Mouse (Mus musculus) CH12.LX (cell line): ENCODE measurements around the gene Agpat3.

Experiments used
- BHLHE40 ChIP-seq: IDR thresholded peaks from 2 replicates; pipeline ENCODE4 v1.6.1; 2011; ENCODE audit warnings: mild to moderate bottlenecking, low read depth, low read length, improper control_type of control experiment
- CTCF ChIP-seq, 2 experiments: IDR thresholded peaks in 1 of 2; conservative IDR thresholded peaks in 1 of 2; 2 replicates each; pipeline ENCODE4 v1.5.1; 2011 to 2012; ENCODE audit warnings: low read depth in 2 of 2, low read length in 2 of 2, improper control_type of control experiment in 1 of 2, inconsistent platforms in 1 of 2, mild to moderate bottlenecking in 1 of 2, moderate library complexity in 1 of 2
- E2F4 ChIP-seq: IDR thresholded peaks from 2 replicates; pipeline ENCODE4 v1.6.1; 2011; ENCODE audit warnings: low read depth, low read length, improper control_type of control experiment; ENCODE audit not compliant: insufficient replicate concordance
- ELF1 ChIP-seq: IDR thresholded peaks from 2 replicates; pipeline ENCODE4 v1.6.1; 2014; ENCODE audit warnings: low read depth, mild to moderate bottlenecking, inconsistent platforms, low read length, improper control_type of control experiment
- IRF4 ChIP-seq: IDR thresholded peaks from 2 replicates; pipeline ENCODE4 v1.6.1; 2014; ENCODE audit warnings: low read depth, mild to moderate bottlenecking, inconsistent platforms, low read length, improper control_type of control experiment
- POLR2A ChIP-seq: IDR thresholded peaks from 2 replicates; pipeline ENCODE4 v1.6.1; 2011; ENCODE audit warnings: low read depth, mild to moderate bottlenecking, improper control_type of control experiment, low read length
- RAD21 ChIP-seq: IDR thresholded peaks from 2 replicates; pipeline ENCODE4 v1.6.1; 2011; ENCODE audit warnings: low read depth, mild to moderate bottlenecking, low read length, improper control_type of control experiment, moderate library complexity
- SIN3A ChIP-seq: IDR thresholded peaks from 2 replicates; pipeline ENCODE4 v1.6.1; 2012; ENCODE audit warnings: low read length, improper control_type of control experiment, inconsistent platforms

- TF ChIP-seq SIN3A (no peak), CTCF (conservative IDR thresholded peaks at IDR 0.05 in 1 of 2, IDR thresholded peaks at IDR 0.05 in 1 of 2; ENCODE audit: low read depth in 2 of 2, low read length in 2 of 2) (no peak), BHLHE40 (no peak), RAD21 (no peak), IRF4 (no peak), POLR2A (no peak), ELF1 (no peak), E2F4 (no peak)
These were observed 69.9 kb downstream of the Agpat3 start for GRCm38 (mm10) chr10:78282411-78282810.
